Mouse (Mus musculus): ENCODE results near the gene Ninj1. TPM values are rescaled to one million over a fixed set of nuclear protein-coding genes. Genes with fewer than 3 reads are reported as not detected.

Ninj1 gene
- polyA plus RNA-seq, 1 experiment from 2014 or later = 47.5 TPM

Other genes starting within 250 kb of the Ninj1 start
- gene Fam120a, start 219.5 kb upstream of the Ninj1 start, polyA plus RNA-seq (2015; fragmentation: Nextera tagmentation; extraction: Ambion mirVana) = 22.6 and 22.8 TPM in 2 replicates
- gene Wnk2, start 39.5 kb upstream of the Ninj1 start, polyA plus RNA-seq (2015; fragmentation: Nextera tagmentation; extraction: Ambion mirVana) = 0.85 and 0.98 TPM in 2 replicates
- 48.7 and 57.1 TPM in 2 replicates for gene Card19, start 28.6 kb downstream of the Ninj1 start, polyA plus RNA-seq (2015; fragmentation: Nextera tagmentation; extraction: Ambion mirVana)
- 1.6 and 2.2 TPM in 2 replicates for gene Susd3, start 61.2 kb downstream of the Ninj1 start, polyA plus RNA-seq (2015; fragmentation: Nextera tagmentation; extraction: Ambion mirVana)
- gene Fgd3, start 132.8 kb downstream of the Ninj1 start, polyA plus RNA-seq (2015; fragmentation: Nextera tagmentation; extraction: Ambion mirVana) = 0.26 and 0.33 TPM in 2 replicates
- gene Bicd2, start 154.1 kb downstream of the Ninj1 start, polyA plus RNA-seq (2015; fragmentation: Nextera tagmentation; extraction: Ambion mirVana) = 31.2 and 32.1 TPM in 2 replicates
- 15.7 and 16.2 TPM in 2 replicates for gene Ippk, start 233.8 kb downstream of the Ninj1 start, polyA plus RNA-seq (2015; fragmentation: Nextera tagmentation; extraction: Ambion mirVana)

Measured in lung, embryonic 16.5 days (tissue).